Mouse (Mus musculus): ENCODE data around the gene Syndig1.

Gene Syndig1

GRCm38 (mm10) chr2:149828911-149829310 lies at the start of gene Syndig1:
Gene Syndig1, plus strand, starts transcription at chr2:149829211.
- DNase-seq (ENCODE audit: low read depth, low spot score) = no peak

GRCm38 (mm10) chr2:149798613-149799012 lies 30.4 kb upstream of the Syndig1 start:
- DNase-seq (ENCODE audit: low read depth, low spot score) = no peak

GRCm38 (mm10) chr2:149804599-149805140 lies 24.3 kb upstream of the Syndig1 start:
- DNase-seq (ENCODE audit: low read depth, low spot score) = no peak

- DNase-seq (ENCODE audit: low read depth, low spot score) = no peak
Measured at GRCm38 (mm10) chr2:149805256-149805655, 23.8 kb upstream of the Syndig1 start.

- DNase-seq (ENCODE audit: low read depth, low spot score) = no peak
Measured at GRCm38 (mm10) chr2:149812899-149813298, 16.1 kb upstream of the Syndig1 start.

GRCm38 (mm10) chr2:149818395-149818794 lies 10.6 kb upstream of the Syndig1 start:
- no peak for DNase-seq (ENCODE audit: low read depth, low spot score)

GRCm38 (mm10) chr2:149819751-149820150 lies 9.3 kb upstream of the Syndig1 start:
- no peak for DNase-seq (ENCODE audit: low read depth, low spot score)

GRCm38 (mm10) chr2:149820201-149820600 lies 8.8 kb upstream of the Syndig1 start:
- DNase-seq (ENCODE audit: low read depth, low spot score) = no peak

GRCm38 (mm10) chr2:149829955-149830535 lies 1.0 kb downstream of the Syndig1 start:
- DNase-seq (ENCODE audit: low read depth, low spot score) = peak; percentile 8

GRCm38 (mm10) chr2:149830536-149831458 lies 1.8 kb downstream of the Syndig1 start, which contains the start of gene C530025M09Rik:
Gene C530025M09Rik, minus strand, starts transcription at chr2:149831213.
- DNase-seq (ENCODE audit: low read depth, low spot score) = peak; percentile 47

GRCm38 (mm10) chr2:149831459-149832245 lies 2.6 kb downstream of the Syndig1 start:
- DNase-seq (ENCODE audit: low read depth, low spot score) = no peak

- no peak for DNase-seq (ENCODE audit: low read depth, low spot score)
Measured at GRCm38 (mm10) chr2:149832301-149832700, 3.3 kb downstream of the Syndig1 start.

GRCm38 (mm10) chr2:149835091-149835490 lies 6.1 kb downstream of the Syndig1 start:
- no peak for DNase-seq (ENCODE audit: low read depth, low spot score)

- no peak for DNase-seq (ENCODE audit: low read depth, low spot score)
Measured at GRCm38 (mm10) chr2:149836471-149837135, 7.6 kb downstream of the Syndig1 start.

GRCm38 (mm10) chr2:149839666-149840065 lies 10.7 kb downstream of the Syndig1 start:
- DNase-seq (ENCODE audit: low read depth, low spot score) = no peak

GRCm38 (mm10) chr2:149844575-149844974 lies 15.6 kb downstream of the Syndig1 start:
- DNase-seq (ENCODE audit: low read depth, low spot score) = no peak

GRCm38 (mm10) chr2:149848778-149849177 lies 19.8 kb downstream of the Syndig1 start:
- no peak for DNase-seq (ENCODE audit: low read depth, low spot score)

GRCm38 (mm10) chr2:149861002-149861401 lies 32.0 kb downstream of the Syndig1 start:
- no peak for DNase-seq (ENCODE audit: low read depth, low spot score)

- no peak for DNase-seq (ENCODE audit: low read depth, low spot score)
Measured at GRCm38 (mm10) chr2:149865914-149866435, 37.0 kb downstream of the Syndig1 start.

GRCm38 (mm10) chr2:149870496-149870895 lies 41.5 kb downstream of the Syndig1 start:
- no peak for DNase-seq (ENCODE audit: low read depth, low spot score)

- no peak for DNase-seq (ENCODE audit: low read depth, low spot score)
Measured at GRCm38 (mm10) chr2:149872496-149872895, 43.5 kb downstream of the Syndig1 start.

All from embryo, embryonic 11.5 days (tissue).